Mouse (Mus musculus) thymus, postnatal 25 days (tissue): ENCODE data around the gene Gm13539.

Experiments used
- DNase-seq: peaks from one replicate; pipeline ENCODE4 v3.0.0; 2022

Gene Gm13539

GRCm38 (mm10) chr2:25828344-25828947 lies 46.4 kb downstream of the Gm13539 start:
- DNase-seq, result peak; percentile 52

GRCm38 (mm10) chr2:25830786-25831185 lies 48.7 kb downstream of the Gm13539 start:
- no peak for DNase-seq

- DNase-seq, result peak; percentile 64
Measured at GRCm38 (mm10) chr2:25836291-25836690, 54.2 kb downstream of the Gm13539 start.
